Mouse (Mus musculus) lung, postnatal 36 days (tissue): Measurements from ENCODE around the gene Tap1.

Experiments
- DNase-seq: peaks from one replicate; pipeline ENCODE4 v3.0.0; 2022; ENCODE audit warnings: mixed read lengths

Tap1 gene

DNA sequence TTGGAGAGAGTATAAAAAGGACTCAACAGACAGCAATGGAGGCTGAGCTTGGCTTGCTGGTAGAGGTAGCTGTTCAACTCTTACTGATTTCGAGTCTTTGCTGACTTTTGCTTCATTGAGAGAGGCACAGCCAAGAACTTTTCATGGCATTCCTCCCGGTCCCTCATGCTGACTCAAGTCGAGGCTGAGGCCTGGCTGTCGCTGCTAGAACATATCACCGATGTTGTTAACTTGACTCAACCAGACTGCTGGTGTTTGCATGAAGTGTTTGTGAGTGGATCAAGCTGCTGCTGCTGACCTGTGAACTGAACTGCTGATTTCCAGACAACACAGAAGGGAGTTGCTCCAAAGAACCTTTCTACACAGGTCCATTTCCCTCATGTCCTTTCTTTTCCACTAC, 49.3 kb downstream of the Tap1 start:
- DNase-seq: peak; percentile 75

DNA sequence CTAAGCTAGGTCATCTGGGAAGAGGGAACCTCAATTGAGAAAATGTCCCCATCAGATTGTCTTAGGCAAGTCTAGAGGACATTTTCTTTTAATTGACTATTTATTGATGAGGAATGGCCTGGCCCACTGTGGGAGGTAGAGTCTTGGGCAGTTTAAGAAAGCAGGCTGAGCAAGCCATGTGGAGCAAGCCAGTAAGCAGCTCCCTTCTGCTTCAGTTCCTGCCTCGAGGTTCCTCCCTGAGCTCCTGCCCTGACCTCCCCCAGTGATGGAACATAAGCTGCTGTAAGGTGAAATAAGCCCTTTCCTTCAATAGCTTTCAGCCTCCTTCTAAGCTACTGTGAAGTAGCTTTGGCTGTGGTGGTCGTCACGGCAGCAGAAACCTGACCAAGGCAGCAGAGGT, 50.4 kb downstream of the Tap1 start:
- DNase-seq: no peak

DNA sequence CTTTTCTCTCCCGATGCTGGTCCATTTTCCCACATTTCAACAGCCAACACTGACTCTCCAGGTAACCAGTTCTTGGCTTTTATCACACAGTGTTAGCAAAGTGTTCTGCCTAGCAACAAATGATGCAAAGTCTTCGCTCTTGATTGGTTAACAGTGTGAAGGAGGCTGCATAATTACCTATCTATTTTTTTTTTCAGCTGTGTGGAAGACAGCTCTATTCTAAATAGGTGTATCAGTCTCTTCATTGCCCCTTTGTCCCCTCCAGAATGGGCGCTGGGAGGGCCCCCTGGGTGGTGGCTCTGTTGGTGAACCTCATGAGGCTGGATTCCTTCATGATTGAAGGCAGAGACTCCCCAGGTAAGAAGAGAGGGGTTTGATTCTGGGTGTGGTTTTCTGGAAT, 51.4 kb downstream of the Tap1 start, which contains the start of gene H2-Ob:
Gene H2-Ob, plus strand, starts transcription at position 198 of the 400 bp plus-strand sequence.
- DNase-seq: peak; percentile 91

DNA sequence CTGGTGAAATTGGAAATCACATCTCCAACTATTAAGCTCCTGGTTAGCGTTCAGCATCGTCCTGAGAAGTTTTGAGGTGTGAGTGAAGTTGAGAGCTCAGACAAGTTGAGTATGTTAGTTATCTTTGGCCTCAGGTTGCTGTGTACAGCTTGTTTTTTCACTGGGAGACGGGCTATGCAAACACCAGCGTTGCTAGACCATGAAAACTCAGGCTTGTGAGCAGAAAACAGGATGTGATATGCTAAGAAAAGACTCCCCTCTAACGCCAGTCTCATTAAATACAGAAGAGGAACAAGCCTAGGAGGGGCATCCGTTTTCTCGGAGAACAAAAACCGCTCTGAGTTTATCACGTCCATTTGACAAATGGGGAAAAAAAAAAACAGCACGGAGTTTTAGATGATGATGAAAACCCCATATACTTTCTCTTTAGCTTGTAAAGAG, 52.3 kb downstream of the Tap1 start:
- peak; percentile 57 for DNase-seq

DNA sequence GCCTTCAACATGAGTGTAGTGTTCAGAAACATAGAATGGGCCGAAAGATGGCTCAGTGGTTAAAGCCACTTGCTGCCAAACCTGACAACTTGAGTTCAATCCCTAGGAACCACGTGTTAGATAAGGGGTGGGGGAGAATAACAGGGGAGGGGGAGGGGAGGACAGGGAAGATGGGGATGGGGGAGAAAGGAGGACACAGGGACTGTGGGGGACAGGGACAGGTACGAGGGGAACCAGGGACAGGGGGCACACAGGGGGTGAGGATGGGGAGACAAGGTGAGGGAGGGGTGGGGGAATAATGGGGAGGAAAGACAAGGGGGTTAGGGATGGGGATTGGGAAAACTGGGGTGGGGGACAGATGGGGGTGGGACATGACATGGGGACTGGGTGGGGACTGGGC, 53.0 kb downstream of the Tap1 start:
- no peak for DNase-seq

DNA sequence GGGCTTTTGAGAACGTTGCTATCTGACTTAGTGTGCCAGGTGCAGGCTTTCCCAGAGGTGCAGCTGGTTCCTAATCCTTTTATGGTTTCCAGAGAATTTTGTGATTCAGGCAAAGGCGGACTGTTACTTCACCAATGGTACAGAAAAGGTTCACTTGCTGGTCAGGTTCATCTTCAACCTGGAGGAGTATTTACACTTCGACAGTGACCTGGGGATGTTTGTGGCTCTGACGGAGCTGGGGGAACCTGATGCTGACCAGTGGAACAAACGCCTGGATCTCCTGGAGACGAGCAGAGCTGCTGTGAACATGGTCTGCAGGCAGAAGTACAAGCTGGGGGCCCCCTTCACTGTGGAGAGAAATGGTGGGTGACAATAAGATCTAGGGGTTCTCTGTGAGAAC, 53.6 kb downstream of the Tap1 start:
- DNase-seq: no peak

DNA sequence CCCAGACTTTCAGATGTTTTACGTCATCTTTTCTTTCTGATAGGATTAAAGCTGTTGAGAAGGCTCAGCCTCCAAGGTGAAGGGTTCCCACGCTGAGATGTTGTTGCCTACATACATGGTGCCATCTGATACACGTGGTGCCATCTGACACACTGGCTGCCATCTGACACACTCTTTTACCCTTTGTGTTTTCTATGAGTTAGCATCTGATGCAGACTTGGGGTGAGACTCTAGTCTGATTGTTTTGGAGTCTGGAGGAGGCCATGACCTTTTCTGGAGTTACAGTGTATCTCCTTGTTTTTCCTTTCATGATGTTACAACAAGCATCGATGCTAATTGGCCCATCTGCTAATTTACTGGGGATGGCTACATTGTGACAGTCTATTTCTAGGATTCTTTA, 57.3 kb downstream of the Tap1 start:
- no peak for DNase-seq
